Mouse (Mus musculus): ENCODE measurements around the gene Rae1.

Gene Rae1

DNA sequence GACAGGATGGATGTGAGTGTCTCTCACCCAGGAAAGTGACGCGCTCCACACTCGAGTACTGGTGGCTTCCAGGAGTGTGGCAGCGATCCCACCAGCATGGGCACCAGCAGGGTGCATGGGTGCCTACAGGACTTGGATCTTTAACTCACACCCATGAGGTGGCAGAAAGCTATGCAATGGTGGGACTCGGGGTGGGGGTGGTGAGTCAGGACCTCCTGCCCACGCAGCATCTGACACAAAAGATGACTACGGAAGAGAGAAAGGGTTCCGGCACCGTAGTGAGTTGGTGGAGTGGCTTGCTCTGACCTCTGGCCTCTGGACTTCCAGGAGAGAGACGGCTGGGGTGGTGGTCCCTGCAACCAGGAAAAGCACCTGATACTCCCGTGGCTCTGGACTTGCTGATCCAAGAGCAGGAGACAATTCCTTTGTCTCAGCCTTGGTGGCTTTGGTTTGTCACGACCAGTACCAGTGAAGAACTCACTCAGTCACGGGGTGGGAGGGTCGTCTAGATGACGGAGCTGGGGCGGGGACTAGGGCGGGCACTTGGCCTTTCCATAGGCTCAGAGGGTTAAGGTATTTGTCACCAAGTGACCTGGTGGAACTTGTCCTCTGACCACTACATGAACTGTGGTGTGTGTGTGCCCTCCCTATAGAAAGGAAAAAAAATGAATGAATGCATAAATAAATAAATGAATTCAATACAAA, 48.3 kb downstream of the Rae1 start:
- no peak for DNase-seq (ENCODE audit: low spot score)

DNA sequence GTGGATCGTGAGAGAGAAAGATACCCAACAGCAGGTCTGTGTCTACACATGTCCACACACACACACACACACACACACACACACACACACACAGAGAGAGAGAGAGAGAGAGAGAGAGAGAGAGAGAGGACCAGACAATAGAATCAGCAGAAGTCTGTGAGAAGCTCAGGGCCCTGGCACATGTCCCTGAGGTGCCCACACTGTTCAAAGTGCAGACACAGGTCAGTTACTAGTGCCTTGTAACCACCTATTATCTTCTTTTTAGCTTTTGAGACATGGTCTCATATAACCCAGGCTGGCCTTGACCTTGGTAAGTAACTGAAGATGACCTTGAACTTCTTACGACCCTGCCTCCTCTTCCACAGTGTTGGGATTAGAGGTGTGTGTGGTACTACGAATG, 49.3 kb downstream of the Rae1 start:
- DNase-seq (ENCODE audit: low spot score) = no peak

DNA sequence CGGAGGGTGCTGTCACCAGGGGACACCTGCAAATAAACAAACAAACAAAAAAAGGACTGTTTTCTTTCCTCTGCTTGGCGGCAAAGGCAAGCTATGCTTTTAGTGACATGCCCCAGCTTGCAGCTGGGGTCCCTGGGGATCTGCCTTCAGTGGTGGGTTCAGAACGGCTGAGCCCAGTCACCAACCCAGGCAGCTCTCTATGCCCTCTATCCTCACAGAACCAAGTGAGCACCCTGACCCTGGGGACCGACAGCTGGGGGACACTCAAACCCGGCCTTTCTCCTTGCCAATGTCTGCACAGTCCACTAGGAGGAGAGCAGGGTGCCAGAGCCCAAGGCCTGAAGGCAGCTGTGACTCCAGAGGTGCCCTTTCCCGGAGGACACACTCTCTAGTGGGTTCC, 49.9 kb downstream of the Rae1 start:
- DNase-seq (ENCODE audit: low spot score) = no peak

DNA sequence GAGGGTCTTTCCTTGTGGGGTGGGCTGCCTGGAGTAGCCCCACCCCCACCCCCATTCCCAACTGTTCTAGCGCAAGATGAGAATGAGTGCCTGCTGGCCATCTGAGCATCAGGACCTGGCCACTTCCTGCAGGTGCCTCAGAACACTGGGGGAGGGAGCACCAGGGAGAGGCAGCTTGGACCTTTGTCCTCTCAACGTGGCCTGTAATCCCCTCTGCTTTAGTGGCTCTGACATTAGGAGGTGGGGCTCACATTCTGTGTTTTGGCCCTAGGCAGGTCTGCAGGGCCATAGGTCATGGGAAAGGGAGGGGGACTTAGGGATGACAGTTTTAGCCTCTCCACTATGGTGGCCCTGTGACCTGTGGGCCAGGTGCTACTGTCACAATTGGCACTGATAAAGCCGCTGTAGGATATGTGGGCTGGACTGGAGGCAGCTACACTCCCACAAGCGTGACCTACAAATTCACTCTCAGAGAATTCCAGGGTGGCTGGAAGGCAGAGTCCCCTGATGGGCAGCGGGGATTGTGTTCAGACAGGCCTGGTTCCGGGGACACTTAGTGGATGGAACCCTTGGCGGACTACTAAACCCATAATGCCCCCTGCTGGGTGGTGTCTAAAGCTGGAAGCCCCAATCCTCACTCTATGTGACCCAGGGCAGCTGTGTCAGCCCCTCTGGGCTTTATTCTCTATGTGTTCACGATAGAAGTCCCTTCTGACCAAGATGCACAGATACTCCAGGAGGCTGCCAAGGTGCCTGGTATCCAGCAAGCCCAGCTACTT, 50.9 kb downstream of the Rae1 start:
- no peak for DNase-seq (ENCODE audit: low spot score)

DNA sequence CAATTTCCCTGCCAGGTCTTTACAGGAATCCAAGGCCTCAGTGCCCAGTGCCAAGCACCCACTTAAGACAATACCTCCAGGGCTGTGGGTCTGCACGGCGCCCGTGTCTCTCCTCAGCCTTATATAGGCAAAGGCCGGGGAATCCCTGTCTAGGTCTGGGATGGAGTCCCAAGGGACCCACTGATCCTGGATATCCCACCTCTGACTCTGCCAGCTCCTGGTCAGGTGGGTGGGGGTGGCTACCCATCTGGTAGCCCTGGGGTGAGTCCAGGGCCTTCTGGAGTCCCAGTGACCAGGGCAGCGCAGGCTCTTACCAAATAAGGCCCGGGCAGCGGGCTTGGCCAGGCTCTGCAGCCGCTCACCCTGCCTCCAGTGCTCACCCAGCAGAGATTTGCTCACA, 53.0 kb downstream of the Rae1 start:
- no peak for DNase-seq (ENCODE audit: low spot score)

DNA sequence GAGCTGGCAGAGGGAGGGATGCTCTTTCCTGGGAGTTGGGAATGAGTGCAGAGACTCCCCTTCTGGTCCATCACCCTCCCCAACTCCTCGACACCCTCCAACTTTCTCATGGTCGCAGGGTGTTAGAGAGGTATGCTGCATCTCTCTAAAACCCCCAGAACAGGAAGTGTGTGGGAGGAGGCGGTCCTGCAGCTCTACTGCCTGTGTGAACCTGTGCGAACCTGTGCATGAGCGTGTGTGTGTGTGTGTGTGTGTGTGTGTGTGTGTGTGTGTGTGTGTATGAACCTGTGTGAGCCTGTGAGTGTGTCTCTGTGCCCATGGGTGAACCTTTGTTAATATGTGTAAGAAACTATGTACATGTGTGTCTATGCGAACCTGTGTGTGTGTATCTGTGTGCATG, 53.9 kb downstream of the Rae1 start:
- no peak for DNase-seq (ENCODE audit: low spot score)

DNA sequence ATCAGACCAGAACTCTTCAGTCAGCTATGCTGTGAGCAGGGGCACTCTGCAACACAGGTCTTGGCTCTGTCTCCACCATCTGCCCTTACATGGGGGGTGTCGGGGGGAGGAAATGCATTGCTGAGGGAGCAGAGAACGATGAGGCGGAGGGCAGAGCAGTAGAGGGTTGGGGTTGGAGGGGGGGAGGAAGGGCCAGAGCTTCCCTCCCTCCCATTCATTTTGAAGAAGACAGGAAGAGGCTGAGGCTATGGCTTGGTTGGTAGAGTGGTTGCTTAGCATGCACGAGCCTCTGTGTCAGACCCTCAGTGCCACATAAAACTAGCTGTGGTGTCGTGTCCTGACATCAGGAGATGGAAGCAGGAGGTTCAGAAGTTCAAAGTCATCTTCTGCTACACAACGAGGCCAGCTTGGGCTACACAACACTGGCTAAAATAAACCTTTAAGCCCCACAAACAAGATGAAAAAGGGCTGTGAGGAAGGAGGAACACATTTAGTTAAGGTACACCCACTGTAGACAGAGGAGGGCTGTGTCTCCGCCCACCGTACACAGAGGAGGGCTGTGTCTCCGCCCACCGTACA, 56.5 kb downstream of the Rae1 start:
- DNase-seq (ENCODE audit: low spot score) = no peak

DNA sequence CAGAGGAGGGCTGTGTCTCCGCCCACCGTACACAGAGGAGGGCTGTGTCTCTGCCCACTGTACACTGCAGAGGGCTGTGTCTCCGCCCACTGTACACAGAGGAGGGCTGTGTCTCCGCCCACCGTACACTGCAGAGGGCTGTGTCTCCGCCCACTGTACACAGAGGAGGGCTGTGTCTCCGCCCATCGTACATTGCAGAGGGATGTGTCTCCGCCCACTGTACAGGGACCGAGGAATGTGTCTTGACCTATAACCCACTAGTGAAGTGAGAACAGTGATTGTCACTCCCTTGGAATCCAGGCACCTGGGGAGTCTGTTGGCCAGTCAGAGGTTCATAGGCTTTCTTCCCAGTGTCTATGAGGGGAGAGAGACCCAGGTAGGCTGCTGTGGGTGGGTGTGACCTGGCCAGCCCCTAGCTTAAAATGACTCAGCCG, 57.0 kb downstream of the Rae1 start:
- no peak for DNase-seq (ENCODE audit: low spot score)

DNA sequence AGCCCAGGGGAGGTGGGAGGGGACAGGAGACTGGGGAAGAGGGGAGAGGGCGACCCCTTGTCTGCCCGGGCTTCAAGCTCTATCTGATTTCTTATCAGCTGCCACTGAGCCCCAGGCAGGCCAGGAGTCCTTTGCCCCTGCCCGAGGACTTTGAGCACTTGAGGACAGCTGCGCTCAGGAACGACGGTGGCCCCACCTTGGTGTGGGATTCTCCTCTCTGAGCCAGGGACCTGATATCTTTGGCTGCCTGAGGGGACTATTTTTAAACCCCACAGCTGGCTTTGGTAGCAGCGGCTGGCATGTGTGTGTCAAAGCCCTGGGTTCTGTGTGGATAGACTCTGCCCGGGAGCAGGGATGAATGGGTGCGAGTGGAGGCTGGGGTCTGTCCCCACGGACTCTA, 57.7 kb downstream of the Rae1 start:
- no peak for DNase-seq (ENCODE audit: low spot score)

DNA sequence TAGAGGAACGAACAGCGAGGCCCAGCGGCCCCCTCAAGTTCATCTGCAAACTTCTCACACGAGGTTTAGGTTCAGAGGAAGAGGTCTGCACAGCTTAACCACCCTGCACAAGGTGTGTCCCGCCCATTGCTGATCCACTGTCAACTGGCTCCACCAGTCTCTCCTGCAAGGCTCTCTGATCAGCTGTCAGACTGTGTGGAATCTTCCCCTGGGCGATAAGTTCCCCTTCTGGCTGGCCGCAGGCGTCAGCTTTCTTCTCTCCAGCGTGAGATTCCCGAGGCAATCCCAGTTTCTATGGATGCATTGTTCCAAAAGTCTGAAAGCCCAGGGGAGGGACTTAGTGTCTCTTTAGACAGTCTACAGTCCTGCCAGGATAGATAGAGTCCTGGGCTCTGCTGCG, 58.3 kb downstream of the Rae1 start:
- no peak for DNase-seq (ENCODE audit: low spot score)

DNA sequence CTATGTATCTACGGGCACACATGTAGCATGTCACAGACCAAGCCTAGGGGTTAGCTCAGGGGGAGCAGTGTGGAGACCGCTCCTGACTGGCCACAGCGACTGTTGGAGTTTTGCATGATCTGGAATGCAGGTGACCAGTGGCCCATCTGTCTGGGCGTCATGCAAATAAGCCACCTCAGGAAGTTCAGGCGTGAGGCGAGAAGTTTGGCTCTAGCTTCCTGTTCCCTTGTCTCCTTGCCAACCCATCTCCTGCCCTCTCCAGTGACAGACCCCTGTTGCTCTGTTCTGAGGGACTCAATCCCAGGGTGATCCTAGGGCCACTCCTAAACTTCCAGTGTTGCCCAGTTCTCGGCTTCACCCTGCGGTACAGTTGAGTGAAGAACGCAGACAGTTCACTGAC, 60.5 kb downstream of the Rae1 start:
- no peak for DNase-seq (ENCODE audit: low spot score)

DNA sequence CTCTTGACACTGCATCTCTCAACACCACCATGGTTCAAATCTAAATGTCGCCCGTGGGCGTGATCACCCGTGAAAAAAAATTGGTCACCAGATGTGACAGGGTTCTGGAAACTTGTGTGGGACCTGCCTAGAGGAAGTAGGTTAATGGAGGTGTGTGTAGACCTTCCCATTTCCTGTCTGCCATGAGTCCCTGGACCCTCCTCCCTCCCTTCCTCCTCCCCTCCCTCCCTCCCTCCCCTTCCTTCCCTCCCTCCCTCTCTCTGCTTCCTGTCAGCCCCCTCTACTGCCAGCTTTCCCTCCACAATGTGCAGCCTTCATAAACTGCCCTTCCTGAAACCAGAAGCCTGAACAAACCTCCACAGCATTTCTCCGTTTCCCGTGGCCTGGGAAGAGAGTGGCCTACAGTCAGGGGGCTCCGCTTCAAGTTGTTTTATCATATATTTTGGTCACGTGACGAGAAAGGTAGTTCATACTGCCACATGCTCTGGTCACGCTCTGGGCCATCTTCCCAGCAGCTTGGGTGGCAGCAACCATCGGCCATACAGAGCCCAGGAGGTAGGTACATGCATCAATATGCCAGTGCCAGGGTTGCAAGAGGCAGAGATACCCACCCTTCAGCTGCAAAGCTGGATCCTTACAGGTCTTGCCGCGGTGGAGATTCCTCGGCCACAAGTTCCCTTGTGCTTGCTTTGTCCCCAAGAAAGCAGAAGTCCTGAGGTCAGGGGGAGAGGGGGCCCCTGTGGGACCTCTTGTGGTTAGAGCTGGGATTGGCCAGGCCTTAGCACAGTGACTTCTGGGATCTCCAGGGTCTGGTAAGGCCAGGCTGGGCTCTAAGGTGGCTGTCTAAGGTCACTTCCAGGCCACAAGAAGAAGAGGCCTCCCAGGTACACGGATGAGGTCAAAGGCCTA, 61.8 kb downstream of the Rae1 start:
- DNase-seq (ENCODE audit: low spot score) = no peak

DNA sequence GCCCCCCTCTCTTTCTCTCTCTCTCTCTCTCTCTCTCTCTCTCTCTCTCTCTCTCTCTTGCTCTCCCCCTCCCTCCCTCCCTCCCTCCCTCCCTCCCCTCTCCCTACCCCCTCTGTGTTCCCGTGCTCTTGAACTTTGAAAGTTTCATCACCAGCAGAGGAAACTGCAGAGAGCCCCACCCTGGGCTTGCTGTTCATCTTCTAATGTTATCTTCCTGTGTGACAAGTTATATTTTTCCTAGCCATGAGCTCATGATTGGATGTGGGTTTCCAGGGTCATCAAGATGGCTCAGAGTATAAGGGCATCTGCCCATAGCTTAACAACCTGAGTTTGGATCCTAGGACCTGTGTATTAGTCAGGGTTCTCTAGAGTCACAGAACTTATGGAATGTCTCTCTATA, 63.3 kb downstream of the Rae1 start:
- no peak for DNase-seq (ENCODE audit: low spot score)

DNA sequence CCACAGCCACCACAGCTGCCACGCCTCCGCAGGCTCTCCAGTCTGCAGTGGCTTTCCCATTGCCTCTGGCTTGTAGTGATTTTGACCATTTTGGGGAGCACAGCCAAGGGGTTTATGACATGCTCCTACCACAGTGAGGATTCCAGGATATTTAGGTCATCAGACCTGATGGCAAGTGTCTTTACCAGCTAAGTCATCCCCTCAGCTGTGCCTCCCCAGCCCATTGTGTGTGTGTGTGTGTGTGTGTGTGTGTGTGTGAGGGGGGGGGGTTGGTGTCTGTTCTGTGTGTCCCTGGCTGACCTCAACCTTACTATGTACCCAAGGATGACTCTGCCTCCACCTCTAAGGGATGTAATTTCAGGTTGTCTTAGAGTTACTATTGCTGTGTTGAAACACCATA, 64.9 kb downstream of the Rae1 start:
- no peak for DNase-seq (ENCODE audit: low spot score)

Measured in ovary, postnatal 36 days (tissue).